Mouse (Mus musculus): ENCODE data around the gene 1700028P14Rik. TPM values are rescaled to one million over a fixed set of nuclear protein-coding genes. Genes with fewer than 3 reads are reported as not detected.

The 1700028P14Rik gene
- polyA plus RNA-seq, 1 experiment from 2014 or later, result 2.4 TPM

GRCm38 (mm10) chr19:23578606-23579355 is 73.8 kb downstream of the 1700028P14Rik start:
- no peaks in the 10 kb centered on the region for H3K9me3 ChIP-seq
- H3K4me2 ChIP-seq, result no peak overlapping the region
- H3K4me1 ChIP-seq, result no peaks in the 10 kb centered on the region
- H3K27me3 ChIP-seq (replicated peaks), result no peaks in the 10 kb centered on the region
- no peak overlapping the region for H3K27ac ChIP-seq
- no peak overlapping the region for H3K9ac ChIP-seq
- H3K36me3 ChIP-seq (replicated peaks), result no peaks in the 10 kb centered on the region
- WGBS, result 84% methylated on average over 11 of the region's 11 CpGs
- no peak for ATAC-seq (replicated peaks)
- no peak overlapping the region for H3K4me3 ChIP-seq

GRCm38 (mm10) chr19:23576685-23577084 is 75.9 kb downstream of the 1700028P14Rik start:
- no peaks in the 10 kb centered on the region for H3K36me3 ChIP-seq (replicated peaks)
- H3K4me3 ChIP-seq, result no peak overlapping the region
- H3K27ac ChIP-seq, result no peak overlapping the region
- WGBS, result 57% methylated on average over 4 of the region's 4 CpGs
- no peaks in the 10 kb centered on the region for H3K27me3 ChIP-seq (replicated peaks)
- no peaks in the 10 kb centered on the region for H3K9me3 ChIP-seq
- H3K4me1 ChIP-seq, result no peaks in the 10 kb centered on the region
- no peak overlapping the region for H3K9ac ChIP-seq
- ATAC-seq (replicated peaks), result no peak
- H3K4me2 ChIP-seq, result no peak overlapping the region

DNA sequence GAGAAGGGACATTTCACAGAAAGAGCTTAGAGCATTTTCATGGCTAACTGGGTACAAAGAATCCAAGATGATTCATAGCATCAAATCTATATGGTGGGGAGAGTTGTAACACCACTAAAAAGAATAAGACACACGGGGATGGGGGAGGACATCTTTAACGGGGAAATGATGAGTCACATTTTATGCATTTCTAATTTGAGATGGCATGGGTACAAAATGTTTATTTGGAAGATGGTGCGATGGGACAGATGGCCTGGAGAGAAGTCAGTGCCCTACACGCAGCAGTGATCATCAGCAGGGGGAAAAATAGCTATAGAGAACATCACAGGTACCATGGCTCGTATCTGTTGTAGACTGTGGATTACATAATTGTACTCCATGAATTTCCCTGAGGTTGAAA is 88.9 kb downstream of the 1700028P14Rik start:
- 92% methylated on average over 5 of the region's 5 CpGs for WGBS
- no peak overlapping the region for H3K9ac ChIP-seq
- H3K27me3 ChIP-seq (replicated peaks), result no peaks in the 10 kb centered on the region
- no peaks in the 10 kb centered on the region for H3K36me3 ChIP-seq (replicated peaks)
- no peaks in the 10 kb centered on the region for H3K4me1 ChIP-seq
- no peaks in the 10 kb centered on the region for H3K9me3 ChIP-seq
- no peak overlapping the region for H3K4me2 ChIP-seq
- no peak for ATAC-seq (replicated peaks)
- no peak overlapping the region for H3K27ac ChIP-seq
- no peak overlapping the region for H3K4me3 ChIP-seq

DNA sequence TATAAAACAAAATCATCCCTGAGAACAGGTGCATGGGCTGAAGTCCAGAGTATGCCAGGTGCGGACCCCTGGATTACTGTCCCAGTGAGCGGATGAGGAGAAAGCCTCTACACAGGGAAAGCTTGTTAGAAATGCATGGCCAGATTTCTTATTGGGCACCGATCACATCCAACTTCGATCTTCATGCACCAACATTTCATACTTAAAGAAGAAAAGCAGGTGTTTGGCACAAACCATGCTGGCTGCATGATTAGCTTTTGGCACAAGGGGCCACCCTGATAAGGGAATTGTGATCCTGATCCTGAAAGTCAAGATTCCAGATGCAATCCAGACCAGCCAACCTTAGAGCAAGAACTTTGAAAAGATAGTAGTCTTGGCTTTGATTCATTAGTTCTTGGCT is 90.0 kb downstream of the 1700028P14Rik start:
- Histone ChIP-seq H3K9me3 (no peaks in the 10 kb centered on the region), H3K4me1 (no peaks in the 10 kb centered on the region), H3K27ac (no peak overlapping the region), H3K36me3 (replicated peaks) (no peaks in the 10 kb centered on the region), H3K4me2 (no peak overlapping the region), H3K9ac (no peak overlapping the region), H3K4me3 (no peak overlapping the region), H3K27me3 (replicated peaks) (no peaks in the 10 kb centered on the region)
- ATAC-seq (replicated peaks), result no peak
- 92% methylated on average over 4 of the region's 4 CpGs for WGBS

DNA sequence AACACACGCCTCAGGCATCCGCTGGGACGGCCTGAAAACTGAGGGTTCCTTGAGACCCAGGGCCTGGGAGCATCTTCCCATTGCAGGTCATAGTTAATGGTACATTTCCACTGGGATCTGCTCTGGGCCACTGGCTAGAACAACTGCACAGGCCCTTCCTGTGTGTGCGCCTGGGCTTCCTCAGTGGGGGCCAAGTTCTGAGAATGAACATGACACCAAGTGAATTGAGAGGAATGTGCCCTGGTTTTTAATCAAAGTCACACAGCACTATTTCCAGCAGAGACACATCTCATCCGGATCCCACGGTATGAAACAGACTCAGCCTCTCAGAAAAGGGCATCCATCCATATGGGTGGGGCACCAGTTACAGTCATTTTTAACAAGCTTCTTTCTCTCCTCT is 90.6 kb downstream of the 1700028P14Rik start:
- WGBS, result 89% methylated on average over 6 of the region's 6 CpGs
- H3K9ac ChIP-seq, result no peak overlapping the region

GRCm38 (mm10) chr19:23553450-23553849 is 99.2 kb downstream of the 1700028P14Rik start:
- Histone ChIP-seq H3K4me2 (no peak overlapping the region), H3K9ac (no peak overlapping the region), H3K4me1 (no peaks in the 10 kb centered on the region), H3K4me3 (no peak overlapping the region), H3K27ac (no peak overlapping the region), H3K36me3 (replicated peaks) (no peaks in the 10 kb centered on the region), H3K9me3 (no peaks in the 10 kb centered on the region), H3K27me3 (replicated peaks) (no peaks in the 10 kb centered on the region)
- WGBS, result 82% methylated on average over 2 of the region's 2 CpGs
- no peak for ATAC-seq (replicated peaks)

More for the DNA sequence above, 90.6 kb downstream of the 1700028P14Rik start:
- no peak overlapping the region for H3K4me3 ChIP-seq
- H3K4me2 ChIP-seq, result no peak overlapping the region
- H3K27me3 ChIP-seq (replicated peaks), result no peaks in the 10 kb centered on the region
- no peaks in the 10 kb centered on the region for H3K4me1 ChIP-seq
- no peaks in the 10 kb centered on the region for H3K9me3 ChIP-seq
- H3K36me3 ChIP-seq (replicated peaks), result no peaks in the 10 kb centered on the region
- ATAC-seq (replicated peaks), result no peak
- H3K27ac ChIP-seq, result no peak overlapping the region

GRCm38 (mm10) chr19:23545604-23546003 is 107.0 kb downstream of the 1700028P14Rik start:
- H3K27ac ChIP-seq, result no peak overlapping the region
- no peaks in the 10 kb centered on the region for H3K27me3 ChIP-seq (replicated peaks)
- H3K9ac ChIP-seq, result no peak overlapping the region
- no peaks in the 10 kb centered on the region for H3K36me3 ChIP-seq (replicated peaks)
- peaks cover 6% of the 10 kb centered on the region; the same call in 1 of the 2 replicates for H3K4me1 ChIP-seq
- H3K4me2 ChIP-seq, result no peak overlapping the region
- H3K4me3 ChIP-seq, result no peak overlapping the region
- no peak for ATAC-seq (replicated peaks)
- H3K9me3 ChIP-seq, result no peaks in the 10 kb centered on the region

GRCm38 (mm10) chr19:23543244-23544004 is 109.2 kb downstream of the 1700028P14Rik start:
- peaks cover 6% of the 10 kb centered on the region; the same call in 1 of the 2 replicates for H3K4me1 ChIP-seq
- ATAC-seq (replicated peaks), result peak; percentile 69; the same call in 1 of the 2 replicates
- no peaks in the 10 kb centered on the region for H3K9me3 ChIP-seq
- WGBS, result 49% methylated on average over 11 of the region's 11 CpGs
- H3K9ac ChIP-seq, result no peak overlapping the region
- no peak overlapping the region for H3K27ac ChIP-seq
- no peak overlapping the region for H3K4me3 ChIP-seq
- no peaks in the 10 kb centered on the region for H3K36me3 ChIP-seq (replicated peaks)
- no peaks in the 10 kb centered on the region for H3K27me3 ChIP-seq (replicated peaks)
- no peak overlapping the region for H3K4me2 ChIP-seq

DNA sequence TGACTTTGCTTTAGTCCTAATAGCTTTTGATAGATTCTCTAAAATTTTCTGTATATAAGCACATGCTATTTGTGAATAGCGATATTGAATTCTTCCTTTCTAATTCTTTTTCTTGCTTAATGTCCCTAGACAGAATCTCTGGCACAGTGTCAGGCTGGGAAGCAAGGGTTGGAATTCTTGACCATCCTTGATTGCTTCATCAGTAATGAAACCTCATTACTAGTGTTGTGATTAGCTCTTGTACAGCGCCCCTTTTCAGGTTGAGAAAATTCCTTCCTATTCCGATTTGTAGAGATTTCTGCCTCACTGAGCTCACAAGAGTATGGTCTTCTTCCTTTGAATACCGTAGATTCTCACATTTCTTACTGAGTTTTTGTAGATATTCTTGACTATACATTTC is 109.9 kb downstream of the 1700028P14Rik start:
- H3K4me1 ChIP-seq, result peaks cover 6% of the 10 kb centered on the region; the same call in 1 of the 2 replicates
- H3K36me3 ChIP-seq (replicated peaks), result no peaks in the 10 kb centered on the region
- H3K4me3 ChIP-seq, result no peak overlapping the region
- no peak overlapping the region for H3K4me2 ChIP-seq
- H3K27me3 ChIP-seq (replicated peaks), result no peaks in the 10 kb centered on the region
- WGBS, result 78% methylated on average over 4 of the region's 4 CpGs
- ATAC-seq (replicated peaks), result no peak
- no peak overlapping the region for H3K27ac ChIP-seq
- no peaks in the 10 kb centered on the region for H3K9me3 ChIP-seq
- H3K9ac ChIP-seq, result no peak overlapping the region

- no peak overlapping the region for H3K9ac ChIP-seq
- WGBS, result 95% methylated on average over 3 of the region's 3 CpGs
- H3K4me2 ChIP-seq, result no peak overlapping the region
- no peak overlapping the region for H3K4me3 ChIP-seq
- H3K36me3 ChIP-seq (replicated peaks), result no peaks in the 10 kb centered on the region
- ATAC-seq (replicated peaks), result no peak
- H3K4me1 ChIP-seq, result no peaks in the 10 kb centered on the region
- no peaks in the 10 kb centered on the region for H3K9me3 ChIP-seq
- no peak overlapping the region for H3K27ac ChIP-seq
- no peaks in the 10 kb centered on the region for H3K27me3 ChIP-seq (replicated peaks)
Measured at GRCm38 (mm10) chr19:23535700-23536099, 116.9 kb downstream of the 1700028P14Rik start.

DNA sequence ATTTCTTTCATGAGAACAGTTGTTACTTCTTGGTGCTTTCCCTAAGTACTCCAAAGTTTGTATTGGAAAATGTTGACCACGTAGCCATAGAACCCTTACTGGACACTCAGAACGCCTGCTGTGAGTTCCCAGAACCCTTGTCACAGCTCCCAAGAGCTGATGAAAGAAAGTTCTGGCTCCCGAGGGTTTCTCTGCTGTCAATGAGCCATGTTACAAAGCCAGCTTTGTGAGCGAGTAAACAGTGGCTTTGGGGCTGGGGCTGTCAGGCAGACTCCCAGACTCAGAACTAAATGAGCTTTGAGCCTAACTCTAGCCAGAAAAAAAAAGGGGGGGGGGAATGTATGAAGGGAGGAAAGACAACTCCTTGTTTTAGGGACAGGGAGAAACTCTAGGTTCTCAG is 120.7 kb downstream of the 1700028P14Rik start:
- H3K4me1 ChIP-seq, result no peaks in the 10 kb centered on the region
- H3K36me3 ChIP-seq (replicated peaks), result no peaks in the 10 kb centered on the region
- H3K27me3 ChIP-seq (replicated peaks), result no peaks in the 10 kb centered on the region
- H3K27ac ChIP-seq, result no peak overlapping the region
- no peak for ATAC-seq (replicated peaks)
- H3K4me3 ChIP-seq, result no peak overlapping the region
- H3K9me3 ChIP-seq, result no peaks in the 10 kb centered on the region
- H3K4me2 ChIP-seq, result no peak overlapping the region
- 25% methylated on average over 4 of the region's 4 CpGs for WGBS
- H3K9ac ChIP-seq, result no peak overlapping the region

DNA sequence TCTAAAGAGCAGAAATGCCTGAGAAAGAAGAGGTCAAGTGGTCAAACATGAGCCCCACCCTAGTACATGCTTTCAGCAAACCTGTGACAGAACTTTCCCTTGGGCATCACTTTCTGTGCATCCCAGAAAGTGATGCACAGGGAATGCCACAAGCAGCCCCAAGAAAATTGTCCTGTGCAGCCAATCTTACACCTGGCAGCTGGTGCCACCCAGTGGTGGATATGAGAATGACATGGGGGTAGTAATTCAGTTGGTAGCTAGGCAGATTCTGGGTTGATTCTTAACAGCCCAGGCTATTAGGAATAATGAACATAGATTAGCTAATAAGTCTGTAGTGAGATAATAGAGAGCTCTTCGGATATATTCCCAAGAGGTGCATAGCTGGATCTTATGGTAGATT is 128.9 kb downstream of the 1700028P14Rik start:
- no peaks in the 10 kb centered on the region for H3K4me1 ChIP-seq
- H3K9me3 ChIP-seq, result 0 out of 2 replicates have a peak, but pooled peaks cover 3% of the 10 kb centered on the region
- no peak for ATAC-seq (replicated peaks)
- no peaks in the 10 kb centered on the region for H3K36me3 ChIP-seq (replicated peaks)
- no peak overlapping the region for H3K4me2 ChIP-seq
- H3K9ac ChIP-seq, result no peak overlapping the region
- no peak overlapping the region for H3K27ac ChIP-seq
- WGBS, result 21% methylated on average over 1 of the region's 1 CpGs
- H3K27me3 ChIP-seq (replicated peaks), result no peaks in the 10 kb centered on the region
- no peak overlapping the region for H3K4me3 ChIP-seq

All from midbrain, embryonic 15.5 days (tissue).